Mouse (Mus musculus) E14TG2a.4 (cell line): ENCODE measurements around the gene 4933417A18Rik.
"Not testable (repeated sequence)": the region's sequence is repeated elsewhere in the genome, so short reads cannot be mapped to it uniquely, and the experiment has no call there.

ENCODE experiments used
- CTCF ChIP-seq: conservative IDR thresholded peaks from 2 replicates; pipeline ENCODE4 v1.5.1; 2014; ENCODE audit warnings: low read length
- NANOG ChIP-seq: IDR thresholded peaks from 2 replicates; pipeline ENCODE4 v1.6.1; 2014; ENCODE audit warnings: borderline replicate concordance, low read length, mixed read lengths

DNA sequence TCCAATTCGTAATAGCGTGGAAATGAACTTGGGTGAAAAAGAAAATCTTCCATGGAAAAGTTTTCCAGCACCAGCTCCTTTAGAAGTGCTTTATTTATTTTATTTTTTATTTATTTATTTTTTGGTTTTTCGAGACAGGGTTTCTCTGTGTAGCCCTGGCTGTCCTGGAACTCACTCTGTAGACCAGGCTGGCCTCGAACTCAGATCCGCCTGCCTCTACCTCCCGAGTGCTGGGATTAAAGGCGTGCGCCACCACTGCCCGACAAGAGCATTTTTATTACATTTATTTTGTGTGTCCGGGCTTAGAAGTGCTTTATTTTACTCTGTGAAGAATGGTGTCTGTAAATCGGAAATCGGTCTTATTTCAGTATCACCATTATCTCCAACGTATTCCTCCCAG lies 49.5 kb upstream of the 4933417A18Rik start:
- not testable (repeated sequence) for TF ChIP-seq CTCF, NANOG
